Comparison of ENCODE assay signal across 15 mouse cellular contexts in the genomic region with DNA sequence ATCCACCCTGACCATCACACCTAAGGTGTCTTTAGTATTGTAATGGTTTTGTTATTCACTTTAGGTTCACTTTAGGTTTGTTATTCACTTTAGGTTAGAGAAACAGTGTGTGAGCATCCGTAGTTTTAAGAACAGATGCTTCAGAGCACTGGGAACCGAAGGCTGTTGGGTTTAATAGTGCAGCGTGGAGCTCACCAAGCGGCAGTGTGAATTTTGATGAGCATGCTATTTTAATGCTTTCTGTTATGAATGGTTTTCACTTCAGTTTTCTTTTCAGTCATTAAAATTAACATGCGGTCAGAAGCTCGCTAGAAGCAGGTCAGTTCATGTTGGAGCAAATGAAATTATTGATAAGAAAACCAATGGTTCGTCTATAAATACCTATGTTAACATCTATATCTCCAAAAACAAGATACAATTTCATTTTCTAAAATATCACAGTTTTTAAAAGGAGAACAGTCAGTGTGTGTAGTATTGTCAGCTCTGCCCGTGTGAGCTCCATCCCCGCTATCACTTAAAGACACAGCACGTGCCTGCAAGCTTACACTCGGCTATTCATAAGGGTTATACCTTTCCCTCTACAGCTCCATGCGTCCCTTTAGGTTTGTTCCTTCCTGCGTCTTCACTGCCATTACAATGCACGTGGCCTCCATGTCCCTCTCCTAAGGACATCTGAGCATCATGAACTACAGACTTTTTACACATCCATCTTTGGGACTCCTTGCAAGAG.
"Had no signal": no experiment of that assay in that cellular context is flagged by ENCODE, and none has a peak within 500 bp of the region (broad histone marks: within the 10 kb centered on the region; RNA-seq: fewer than 3 reads in every experiment).

No protein-coding gene starts in this region.

- H3K27ac ChIP-seq: limb, embryonic 15.5 days; liver, embryonic 12.5 days; lung, embryonic 15.5 days; macrophage; midbrain, embryonic 12.5 days; stomach, postnatal 0 days had no signal

- H3K4me2 ChIP-seq: limb, embryonic 15.5 days; liver, embryonic 12.5 days; lung, embryonic 15.5 days; midbrain, embryonic 12.5 days had no signal

- H3K9ac ChIP-seq: limb, embryonic 15.5 days; liver, embryonic 12.5 days; lung, embryonic 15.5 days; midbrain, embryonic 12.5 days had no signal

- H3K4me3 ChIP-seq: limb, embryonic 15.5 days; liver, embryonic 12.5 days; lung, embryonic 15.5 days; megakaryocyte, embryonic 14.5 days; midbrain, embryonic 12.5 days had no signal

- ATAC-seq: liver, embryonic 12.5 days had no signal

- DNase-seq: kidney, adult 8-10 months; kidney, postnatal 25 days; layer of hippocampus, adult 9-11 months; layer of hippocampus, postnatal 36 days; lung, postnatal 14 days; right cerebral cortex, adult 18-20 months; right cerebral cortex, postnatal 25 days; thymus, postnatal 4 days had no signal

- H3K9me3 ChIP-seq: limb, embryonic 15.5 days; liver, embryonic 12.5 days; lung, embryonic 15.5 days; megakaryocyte, embryonic 14.5 days; midbrain, embryonic 12.5 days had no signal

- H3K27me3 ChIP-seq: limb, embryonic 15.5 days; lung, embryonic 15.5 days; megakaryocyte, embryonic 14.5 days; midbrain, embryonic 12.5 days had no signal

- H3K36me3 ChIP-seq: limb, embryonic 15.5 days; liver, embryonic 12.5 days; lung, embryonic 15.5 days; midbrain, embryonic 12.5 days had no signal

- H3K4me1 ChIP-seq: liver, embryonic 12.5 days; megakaryocyte, embryonic 14.5 days had no signal
